Mouse (Mus musculus) heart, adult 2 months (tissue): ENCODE data around the gene Car8. TPM values are rescaled to one million over a fixed set of nuclear protein-coding genes. Genes with fewer than 3 reads are reported as not detected.

Experiments used
- DNase-seq, 2 experiments: peaks; one replicate each; pipeline ENCODE4 v3.0.0; 2021
- H3K27ac ChIP-seq: fragments of 200-600 bp; 2 replicates; pipeline ENCODE4 v1.8.1; 2022
- H3K27me3 ChIP-seq: fragments of 200-500 bp; 2 replicates; pipeline ENCODE4 v1.6.1; 2012; ENCODE audit warnings: mild to moderate bottlenecking, low read length, inconsistent platforms, mixed read lengths; ENCODE audit not compliant: control insufficient read depth, insufficient read depth
- H3K36me3 ChIP-seq: fragments of 200-500 bp; 2 replicates; pipeline ENCODE4 v1.6.1; 2012; ENCODE audit warnings: low read length, inconsistent platforms; ENCODE audit not compliant: control insufficient read depth, insufficient read depth
- H3K4me1 ChIP-seq: fragments of 200-500 bp; 2 replicates; pipeline ENCODE4 v1.6.1; 2011; ENCODE audit warnings: low read length; ENCODE audit not compliant: control insufficient read depth, insufficient read depth
- H3K4me3 ChIP-seq: fragments of 200-600 bp; 2 replicates; pipeline ENCODE4 v1.8.1; 2022
- H3K79me2 ChIP-seq: fragments of 200-500 bp; replicated peaks from 2 replicates; pipeline ENCODE4 v1.6.1; 2012; ENCODE audit warnings: mild to moderate bottlenecking, inconsistent platforms, low read length, moderate library complexity, mixed read lengths; ENCODE audit not compliant: control insufficient read depth, insufficient read depth
- H3K9ac ChIP-seq: fragments of 200-500 bp; 2 replicates; pipeline ENCODE4 v1.6.1; 2012; ENCODE audit warnings: low read depth, mild to moderate bottlenecking, control low read depth, inconsistent platforms, low read length, mixed read lengths
- CTCF ChIP-seq: fragments of 200-600 bp; IDR thresholded peaks from 2 replicates; pipeline ENCODE4 v1.8.1; 2022; ENCODE audit warnings: antibody characterized with exemption, mild to moderate bottlenecking, moderate library complexity
- EP300 ChIP-seq: fragments of 200-500 bp; IDR thresholded peaks from 2 replicates; pipeline ENCODE4 v1.6.1; 2011; ENCODE audit warnings: low read depth, low read length, control low read depth; ENCODE audit not compliant: insufficient read depth
- POLR2A ChIP-seq: fragments of 200-500 bp; IDR thresholded peaks from 2 replicates; pipeline ENCODE4 v1.6.1; 2011; ENCODE audit warnings: mild to moderate bottlenecking, low read depth, low read length, control low read depth; ENCODE audit not compliant: insufficient read depth
- WGBS: fragments of 180-500 bp; shearing (Covaris S2); methylation state at CpG from one replicate; pipeline ENCODE4 v1.1.7; 2018; 5-methylcytosine and 5-hydroxymethylcytosine counted together
- intact Hi-C: fragments of 180-260 bp; cut with DNase I; formaldehyde crosslinking; loops from one replicate; pipeline ENCODE4 v1.15.1; 2025
- polyA plus RNA-seq: library from polyadenylated mRNA; depleted of rRNA; stranded (reverse); fragments of >200 nt; gene quantifications from 2 replicates; pipeline ENCODE4 v1.2.3, GENCODE M21; 2012
- total RNA-seq, 2 experiments: library from RNA; stranded (reverse); gene quantifications; 2 replicates each; pipeline ENCODE4 v1.2.3; 2021

Gene Car8
- total and polyA plus RNA-seq, 3 experiments = 3.3 to 12.1 (median 9.4) TPM

GRCm38 (mm10) chr4:8137403-8137802, 101.4 kb downstream of the Car8 start:
- Histone ChIP-seq H3K36me3 (no peaks in the 10 kb centered on the region), H3K27ac (no peak overlapping the region), H3K4me3 (no peak overlapping the region), H3K79me2 (no peaks in the 10 kb centered on the region), H3K4me1 (no peaks in the 10 kb centered on the region), H3K9ac (no peak overlapping the region), H3K27me3 (no peaks in the 10 kb centered on the region)
- no peak for DNase-seq
- TF ChIP-seq POLR2A (no peak), EP300 (no peak), CTCF (no peak)
- intact Hi-C loops = no loop called here
- 83% methylated on average over 2 of the region's 2 CpGs for WGBS

- intact Hi-C loops = no loop called here
- Histone ChIP-seq H3K4me1 (no peaks in the 10 kb centered on the region), H3K9ac (no peak overlapping the region), H3K4me3 (no peak overlapping the region), H3K27me3 (no peaks in the 10 kb centered on the region), H3K27ac (no peak overlapping the region), H3K36me3 (no peaks in the 10 kb centered on the region), H3K79me2 (no peaks in the 10 kb centered on the region)
- no peak for TF ChIP-seq CTCF
- TF ChIP-seq POLR2A = no peak
- no peak for TF ChIP-seq EP300
- no peak for DNase-seq
- 83% methylated on average over 2 of the region's 2 CpGs for WGBS
Observed at GRCm38 (mm10) chr4:8132024-8132423, 106.8 kb downstream of the Car8 start.

GRCm38 (mm10) chr4:8113558-8113957, 125.3 kb downstream of the Car8 start:
- WGBS = 45% methylated on average over 3 of the region's 3 CpGs
- no peaks in the 10 kb centered on the region for H3K79me2 ChIP-seq
- H3K4me3 ChIP-seq = no peak overlapping the region
- no peak overlapping the region for H3K9ac ChIP-seq
- H3K4me1 ChIP-seq = peaks cover 9% of the 10 kb centered on the region
- no peak for TF ChIP-seq CTCF
- peak; percentile 74; the same call in 1 of the 2 replicates for TF ChIP-seq EP300
- H3K36me3 ChIP-seq = no peaks in the 10 kb centered on the region
- peak overlapping the region; percentile 58 for H3K27ac ChIP-seq
- intact Hi-C loops = loop anchor here (5.0 kb wide), 2 partner anchors 69 to 89 kb away; no protein-coding TSS in a partner anchor
- H3K27me3 ChIP-seq = no peaks in the 10 kb centered on the region
- peak; percentile 26 to 56 for DNase-seq

GRCm38 (mm10) chr4:8111891-8112290, 127.0 kb downstream of the Car8 start:
- TF ChIP-seq CTCF (no peak), EP300 (no peak), POLR2A (no peak)
- Histone ChIP-seq H3K9ac (no peak overlapping the region), H3K4me3 (no peak overlapping the region), H3K79me2 (no peaks in the 10 kb centered on the region), H3K36me3 (no peaks in the 10 kb centered on the region), H3K27ac (no peak overlapping the region), H3K4me1 (peaks cover 9% of the 10 kb centered on the region), H3K27me3 (no peaks in the 10 kb centered on the region)
- intact Hi-C loops = loop anchor here (5.0 kb wide), 2 partner anchors 70 to 90 kb away; no protein-coding TSS in a partner anchor
- WGBS = 87% methylated on average over 3 of the region's 3 CpGs
- DNase-seq = no peak

- no peak for TF ChIP-seq CTCF
- TF ChIP-seq EP300 = no peak
- TF ChIP-seq POLR2A = no peak
- Histone ChIP-seq H3K27ac (no peak overlapping the region), H3K4me3 (no peak overlapping the region), H3K9ac (no peak overlapping the region), H3K79me2 (no peaks in the 10 kb centered on the region), H3K4me1 (peaks cover 9% of the 10 kb centered on the region), H3K36me3 (no peaks in the 10 kb centered on the region), H3K27me3 (no peaks in the 10 kb centered on the region)
- intact Hi-C loops = loop anchor here (5.0 kb wide), 2 partner anchors 72 to 92 kb away; no protein-coding TSS in a partner anchor
- 89% methylated on average over 16 of the region's 16 CpGs for WGBS
- no peak for DNase-seq
Observed at GRCm38 (mm10) chr4:8109906-8110567, 128.8 kb downstream of the Car8 start.

GRCm38 (mm10) chr4:8101466-8101865, 137.4 kb downstream of the Car8 start:
- intact Hi-C loops = no loop called here
- no peak for DNase-seq
- WGBS = 21% methylated on average over 3 of the region's 3 CpGs
- TF ChIP-seq POLR2A (no peak), EP300 (no peak), CTCF (no peak)
- H3K4me1 ChIP-seq = no peaks in the 10 kb centered on the region
- H3K9ac ChIP-seq = no peak overlapping the region
- no peaks in the 10 kb centered on the region for H3K27me3 ChIP-seq
- no peaks in the 10 kb centered on the region for H3K36me3 ChIP-seq
- no peaks in the 10 kb centered on the region for H3K79me2 ChIP-seq
- no peak overlapping the region for H3K27ac ChIP-seq
- no peak overlapping the region for H3K4me3 ChIP-seq
